Mouse (Mus musculus): ENCODE measurements around the gene Ccnq. TPM values are rescaled to one million over a fixed set of nuclear protein-coding genes. Genes with fewer than 3 reads are reported as not detected.
A peak's percentile ranks its signal among the peaks of the same experiment; 100 is the strongest.

The Ccnq gene
- polyA plus RNA-seq, 2 experiments: 18.3 to 19.8 TPM

DNA sequence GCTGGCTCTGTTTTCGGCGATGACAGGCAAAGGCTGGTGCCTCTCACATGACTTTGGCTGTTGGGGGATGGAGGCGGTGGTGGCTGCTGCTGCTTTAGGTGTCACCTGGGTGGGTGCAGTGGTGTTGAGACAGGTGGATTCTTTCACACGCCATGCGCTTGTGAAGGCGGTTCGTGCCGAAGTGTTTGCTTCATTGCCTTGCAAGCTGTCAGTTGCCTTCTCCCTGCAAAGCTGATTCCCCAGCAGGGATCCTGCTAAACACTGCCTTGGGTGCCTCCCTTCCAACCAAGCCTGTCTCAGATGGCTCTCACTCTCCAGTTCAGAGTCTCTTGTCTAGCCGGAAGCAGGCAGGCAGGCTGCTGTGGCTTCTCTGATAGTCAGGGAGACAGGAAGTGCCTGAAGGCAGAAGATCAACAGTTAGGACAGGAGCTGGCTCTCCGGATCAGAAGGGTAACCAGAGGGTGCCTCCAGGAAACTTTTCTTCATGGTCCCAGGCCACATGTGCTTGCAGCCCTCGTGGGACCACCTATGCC is 20.3 kb upstream of the Ccnq start:
- DNase-seq (ENCODE audit: low read depth in 3 of 3, low spot score in 3 of 3): peak in 2 of 3 experiments; percentile 15 to 37
- ATAC-seq (ENCODE audit: insufficient read depth): peak; percentile 71; the same call in 1 of the 2 replicates
- Histone ChIP-seq H3K27ac (no peak overlapping the region), H3K36me3 (replicated peaks; ENCODE audit: control insufficient read depth, insufficient read depth, low read depth) (no peaks in the 10 kb centered on the region), H3K9me3 (ENCODE audit: control insufficient read depth, low read length) (no peaks in the 10 kb centered on the region), H3K4me3 (ENCODE audit: insufficient read depth in 1 of 2, low read depth in 2 of 2, low read length in 2 of 2) (no peak overlapping the region), H3K9ac (replicated peaks) (no peak overlapping the region), H3K27me3 (ENCODE audit: control insufficient read depth, insufficient read depth, low read length) (no peaks in the 10 kb centered on the region), H3K4me2 (ENCODE audit: low read depth) (peak overlapping the region; percentile 1; the same call in 1 of the 2 replicates), H3K4me1 (replicated peaks; ENCODE audit: control insufficient read depth in 2 of 2, insufficient read depth in 2 of 2, low read length in 1 of 2) (peaks cover 0 to 15% of the 10 kb centered on the region in 2 experiments; a peak in 2 of 4 replicates)
- 7% methylated on average over 11 of the region's 11 CpGs for WGBS (ENCODE audit: insufficient replicate concordance)
- no peak for TF ChIP-seq CTCF (IDR thresholded peaks at IDR 0.05; ENCODE audit: low read depth)
- peak; percentile 77 for TF ChIP-seq EP300 (IDR thresholded peaks at IDR 0.05; ENCODE audit: low read depth)

DNA sequence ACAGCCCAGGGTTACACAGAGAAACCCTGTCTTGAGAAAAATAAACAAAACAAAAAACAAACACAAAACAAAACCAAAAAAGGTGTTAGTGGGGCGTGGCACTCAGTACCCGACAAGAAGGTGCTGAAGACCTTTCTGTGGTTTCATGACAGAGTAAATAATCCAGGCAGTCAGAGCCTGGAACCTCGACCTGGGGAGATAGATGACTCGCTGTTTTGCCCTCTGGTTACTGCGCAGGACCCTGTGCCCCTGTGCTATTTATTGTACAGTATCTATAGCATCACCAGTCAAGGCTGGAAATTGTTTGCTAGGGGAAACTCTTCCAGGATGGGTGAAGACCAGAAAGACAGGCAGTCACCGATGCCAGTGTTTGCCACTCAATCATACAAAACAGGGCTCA is 18.9 kb upstream of the Ccnq start:
- Histone ChIP-seq H3K36me3 (replicated peaks; ENCODE audit: control insufficient read depth, insufficient read depth, low read depth) (no peaks in the 10 kb centered on the region), H3K27ac (no peak overlapping the region), H3K4me1 (replicated peaks; ENCODE audit: control insufficient read depth in 2 of 2, insufficient read depth in 2 of 2, low read length in 1 of 2) (peaks cover 0 to 15% of the 10 kb centered on the region in 2 experiments; a peak in 2 of 4 replicates), H3K27me3 (ENCODE audit: control insufficient read depth, insufficient read depth, low read length) (no peaks in the 10 kb centered on the region), H3K9me3 (ENCODE audit: control insufficient read depth, low read length) (no peaks in the 10 kb centered on the region), H3K9ac (replicated peaks) (no peak overlapping the region), H3K4me3 (ENCODE audit: insufficient read depth in 1 of 2, low read depth in 2 of 2, low read length in 2 of 2) (no peak overlapping the region), H3K4me2 (ENCODE audit: low read depth) (no peak overlapping the region)
- DNase-seq (ENCODE audit: low read depth in 3 of 3, low spot score in 3 of 3) (no peak), ATAC-seq (ENCODE audit: insufficient read depth) (no peak)
- 23% methylated on average over 6 of the region's 6 CpGs for WGBS (ENCODE audit: insufficient replicate concordance)
- TF ChIP-seq EP300 (IDR thresholded peaks at IDR 0.05; ENCODE audit: low read depth): no peak
- TF ChIP-seq CTCF (IDR thresholded peaks at IDR 0.05; ENCODE audit: low read depth): no peak

DNA sequence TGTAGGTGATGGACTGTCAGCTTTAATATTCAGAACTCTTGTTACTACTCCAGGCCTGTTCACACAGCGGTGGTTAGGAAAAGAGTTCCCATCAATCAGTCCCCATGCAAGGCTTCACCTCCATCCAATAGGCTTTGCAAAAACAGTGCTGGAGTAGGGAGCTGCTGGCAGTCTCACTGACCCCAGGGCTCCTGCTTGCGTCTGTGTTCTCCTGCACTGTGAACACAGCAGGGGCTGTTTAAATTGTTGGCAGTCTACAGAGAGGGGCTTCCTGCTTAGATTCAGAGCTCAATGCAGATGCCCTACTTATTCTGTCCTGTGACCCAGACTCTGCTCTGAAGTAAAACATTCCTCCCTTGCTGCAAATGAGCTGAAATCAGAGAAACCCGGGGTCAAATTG is 17.2 kb upstream of the Ccnq start:
- H3K36me3 ChIP-seq (replicated peaks; ENCODE audit: control insufficient read depth, insufficient read depth, low read depth): no peaks in the 10 kb centered on the region
- no peak overlapping the region for H3K9ac ChIP-seq (replicated peaks)
- H3K9me3 ChIP-seq (ENCODE audit: control insufficient read depth, low read length): no peaks in the 10 kb centered on the region
- no peaks in the 10 kb centered on the region for H3K27me3 ChIP-seq (ENCODE audit: control insufficient read depth, insufficient read depth, low read length)
- no peak overlapping the region for H3K4me3 ChIP-seq (ENCODE audit: insufficient read depth in 1 of 2, low read depth in 2 of 2, low read length in 2 of 2)
- TF ChIP-seq CTCF (IDR thresholded peaks at IDR 0.05; ENCODE audit: low read depth) (no peak), EP300 (IDR thresholded peaks at IDR 0.05; ENCODE audit: low read depth) (no peak)
- DNase-seq (ENCODE audit: low read depth in 3 of 3, low spot score in 3 of 3) (no peak), ATAC-seq (ENCODE audit: insufficient read depth) (no peak)
- no peak overlapping the region for H3K27ac ChIP-seq
- no peak overlapping the region for H3K4me2 ChIP-seq (ENCODE audit: low read depth)
- 65% methylated on average over 3 of the region's 3 CpGs for WGBS (ENCODE audit: insufficient replicate concordance)
- peaks cover 0 to 15% of the 10 kb centered on the region in 2 experiments; a peak in 2 of 4 replicates for H3K4me1 ChIP-seq (replicated peaks; ENCODE audit: control insufficient read depth in 2 of 2, insufficient read depth in 2 of 2, low read length in 1 of 2)

DNA sequence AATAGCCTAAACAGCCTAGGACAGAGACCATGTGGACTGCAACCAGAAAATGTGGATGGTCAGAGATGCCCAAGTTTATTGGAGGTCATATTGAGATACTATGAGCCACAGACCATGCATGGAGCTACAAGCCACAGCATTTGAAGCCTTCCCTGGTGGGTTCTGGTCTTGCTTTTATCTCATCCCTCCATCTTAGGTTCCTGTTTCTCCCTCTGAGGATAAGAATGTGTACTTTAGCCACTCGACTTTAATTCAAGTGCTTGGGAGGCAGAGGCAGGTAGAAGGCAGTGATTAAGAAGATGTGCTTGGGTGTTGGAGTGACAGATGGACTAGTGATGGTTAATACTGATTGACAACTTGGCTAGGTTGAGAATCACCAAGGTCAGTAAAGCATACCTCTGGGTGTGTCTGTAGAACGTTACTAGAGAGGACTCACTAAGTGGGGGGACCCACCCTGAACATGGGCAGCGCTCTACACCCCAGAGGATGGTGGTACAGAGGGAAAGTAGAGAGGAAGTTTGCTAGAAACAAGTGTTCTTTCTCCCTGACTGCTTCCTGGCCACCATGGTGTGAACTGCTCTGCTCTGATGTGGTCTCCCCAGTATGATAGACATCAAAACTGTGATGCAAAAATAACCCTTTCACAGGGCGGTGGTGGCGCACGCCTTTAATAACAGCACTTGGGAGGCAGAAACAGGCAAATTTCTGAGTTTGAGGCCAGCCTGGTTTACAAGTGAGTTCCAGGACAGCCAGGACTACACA is 14.7 kb upstream of the Ccnq start:
- Histone ChIP-seq H3K4me1 (replicated peaks; ENCODE audit: control insufficient read depth in 2 of 2, insufficient read depth in 2 of 2, low read length in 1 of 2) (peaks cover 0 to under 1% of the 10 kb centered on the region in 2 experiments; a peak in 2 of 4 replicates), H3K9me3 (ENCODE audit: control insufficient read depth, low read length) (no peaks in the 10 kb centered on the region), H3K36me3 (replicated peaks; ENCODE audit: control insufficient read depth, insufficient read depth, low read depth) (no peaks in the 10 kb centered on the region), H3K27ac (no peak overlapping the region), H3K4me3 (ENCODE audit: insufficient read depth in 1 of 2, low read depth in 2 of 2, low read length in 2 of 2) (no peak overlapping the region), H3K4me2 (ENCODE audit: low read depth) (no peak overlapping the region), H3K9ac (replicated peaks) (no peak overlapping the region), H3K27me3 (ENCODE audit: control insufficient read depth, insufficient read depth, low read length) (no peaks in the 10 kb centered on the region)
- ATAC-seq (ENCODE audit: insufficient read depth) (no peak), DNase-seq (ENCODE audit: low read depth in 3 of 3, low spot score in 3 of 3) (no peak)
- TF ChIP-seq EP300 (IDR thresholded peaks at IDR 0.05; ENCODE audit: low read depth): no peak
- TF ChIP-seq CTCF (IDR thresholded peaks at IDR 0.05; ENCODE audit: low read depth): no peak
- 46% methylated on average over 6 of the region's 6 CpGs for WGBS (ENCODE audit: insufficient replicate concordance)

- DNase-seq (ENCODE audit: low read depth in 3 of 3, low spot score in 3 of 3) (no peak), ATAC-seq (ENCODE audit: insufficient read depth) (no peak)
- no peak overlapping the region for H3K4me2 ChIP-seq (ENCODE audit: low read depth)
- H3K4me1 ChIP-seq (replicated peaks; ENCODE audit: control insufficient read depth in 2 of 2, insufficient read depth in 2 of 2, low read length in 1 of 2): no peaks in the 10 kb centered on the region
- 62% methylated on average over 6 of the region's 6 CpGs for WGBS (ENCODE audit: insufficient replicate concordance)
- H3K9ac ChIP-seq (replicated peaks): no peak overlapping the region
- H3K27ac ChIP-seq: no peak overlapping the region
- H3K4me3 ChIP-seq (ENCODE audit: insufficient read depth in 1 of 2, low read depth in 2 of 2, low read length in 2 of 2): no peak overlapping the region
- no peaks in the 10 kb centered on the region for H3K9me3 ChIP-seq (ENCODE audit: control insufficient read depth, low read length)
- H3K36me3 ChIP-seq (replicated peaks; ENCODE audit: control insufficient read depth, insufficient read depth, low read depth): no peaks in the 10 kb centered on the region
- no peaks in the 10 kb centered on the region for H3K27me3 ChIP-seq (ENCODE audit: control insufficient read depth, insufficient read depth, low read length)
- TF ChIP-seq CTCF (IDR thresholded peaks at IDR 0.05; ENCODE audit: low read depth) (no peak), EP300 (IDR thresholded peaks at IDR 0.05; ENCODE audit: low read depth) (no peak)
Measured at GRCm38 (mm10) chr11:78764820-78765219, 13.3 kb upstream of the Ccnq start.
